Mouse (Mus musculus): ENCODE measurements around the gene Il27ra.

Gene Il27ra

DNA sequence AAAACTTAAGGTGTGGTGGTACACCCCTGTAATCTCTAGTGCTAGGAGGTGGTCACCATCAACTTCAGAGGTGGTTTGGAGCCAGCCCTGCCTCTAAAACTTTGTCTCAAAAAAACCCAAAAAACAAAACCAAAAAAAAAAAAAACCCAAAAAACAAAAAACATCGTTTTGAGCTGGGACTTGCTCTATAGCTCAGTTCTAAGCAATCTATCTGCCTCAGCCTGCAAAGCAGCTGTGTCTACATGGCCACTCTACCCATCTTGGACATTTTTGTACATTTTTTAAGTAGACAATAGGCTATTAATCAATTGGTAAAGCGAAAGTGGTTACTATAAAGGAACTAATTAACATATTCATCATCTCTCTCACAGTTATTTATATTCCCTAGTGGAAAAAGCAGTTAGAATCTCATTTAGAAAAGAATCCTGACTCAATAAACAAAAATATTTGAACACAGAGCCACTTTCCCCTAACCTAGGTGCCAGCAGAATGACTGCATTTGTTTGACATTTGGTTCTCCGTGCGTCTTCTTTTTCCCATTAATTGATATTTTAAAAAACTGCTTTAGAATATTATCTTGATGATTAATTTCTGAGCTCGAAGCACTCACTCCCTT lies 23.2 kb upstream of the Il27ra start:
- no peak for DNase-seq (ENCODE audit: low spot score)

DNA sequence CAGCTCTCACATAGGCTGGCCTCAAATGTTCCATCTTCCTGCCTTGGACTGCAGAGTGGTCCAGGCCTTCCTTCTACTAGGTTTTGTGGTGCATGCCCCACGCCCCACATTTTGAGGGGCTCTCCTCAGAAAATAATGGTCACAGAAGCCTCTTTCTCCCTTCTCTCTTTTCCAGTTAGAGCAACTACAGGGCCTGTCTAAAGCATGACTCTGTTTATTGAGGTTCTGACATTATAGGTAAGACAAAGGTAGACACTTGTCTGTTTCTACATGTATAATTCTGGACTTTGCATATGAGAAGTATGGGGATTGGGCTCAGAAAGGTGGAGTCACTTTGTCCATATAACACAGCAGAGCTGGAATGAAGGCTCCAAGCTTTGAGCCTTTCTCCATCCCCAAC lies 22.6 kb upstream of the Il27ra start, which contains the start of gene Gm10643:
Gm10643 (minus strand) TSS at position 101 of the 400 bp plus-strand sequence.
- DNase-seq (ENCODE audit: low spot score): no peak

DNA sequence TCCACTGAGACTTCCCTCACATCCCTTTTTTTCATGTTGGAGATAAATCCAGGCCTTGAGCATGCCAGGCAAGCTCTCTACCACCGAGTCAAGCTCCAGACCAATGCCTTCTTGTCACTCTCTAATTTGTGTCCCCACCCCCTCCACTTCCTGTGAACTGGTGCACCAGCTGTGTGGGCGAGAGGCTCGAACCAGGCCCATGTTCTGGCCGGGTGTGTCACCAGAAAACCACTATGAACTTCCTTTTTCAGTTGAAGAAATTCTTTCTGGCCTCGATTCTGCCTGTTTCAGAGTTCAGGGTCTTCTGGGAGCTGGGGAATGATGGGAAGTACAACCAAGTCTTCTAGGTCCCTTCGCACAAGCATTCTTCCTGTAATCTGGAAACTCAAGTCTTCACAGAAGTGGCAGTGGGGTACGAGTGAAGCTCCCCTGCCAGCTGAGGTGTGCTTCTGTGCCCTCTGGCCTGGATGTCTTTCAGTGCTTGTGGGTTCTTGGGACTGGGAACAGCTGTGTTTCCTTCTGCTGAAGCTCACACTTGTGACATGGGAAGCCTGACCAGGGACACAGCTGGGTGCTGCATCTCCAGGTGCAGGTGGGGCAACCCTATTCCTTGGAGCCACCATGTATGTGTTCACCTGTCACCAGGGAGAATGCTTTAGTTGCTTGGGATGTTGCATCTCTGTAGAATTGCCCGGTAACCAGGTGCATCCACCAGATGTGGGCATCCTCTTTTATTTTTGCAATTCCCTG lies 21.6 kb upstream of the Il27ra start:
- no peak for DNase-seq (ENCODE audit: low spot score)

DNA sequence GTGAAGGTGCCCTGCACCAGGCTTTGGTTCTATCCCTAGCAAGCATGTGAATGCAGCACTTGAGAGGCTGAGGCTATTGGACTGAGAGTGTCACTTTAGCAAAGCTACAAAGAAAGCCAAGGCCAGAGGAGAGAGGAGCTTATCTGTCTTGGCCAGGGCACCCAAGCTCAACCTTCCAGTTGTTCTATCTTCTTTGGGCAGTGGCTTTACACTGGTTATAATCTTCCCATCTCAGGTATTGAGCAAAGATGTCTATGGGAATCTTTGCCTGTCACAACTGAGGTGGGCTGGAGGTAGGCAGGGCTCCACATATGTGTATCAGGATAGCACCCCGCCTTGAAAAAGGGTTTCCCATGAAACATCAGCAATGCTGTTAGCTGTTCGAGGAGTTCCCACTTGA lies 17.9 kb upstream of the Il27ra start:
- DNase-seq (ENCODE audit: low spot score): no peak

DNA sequence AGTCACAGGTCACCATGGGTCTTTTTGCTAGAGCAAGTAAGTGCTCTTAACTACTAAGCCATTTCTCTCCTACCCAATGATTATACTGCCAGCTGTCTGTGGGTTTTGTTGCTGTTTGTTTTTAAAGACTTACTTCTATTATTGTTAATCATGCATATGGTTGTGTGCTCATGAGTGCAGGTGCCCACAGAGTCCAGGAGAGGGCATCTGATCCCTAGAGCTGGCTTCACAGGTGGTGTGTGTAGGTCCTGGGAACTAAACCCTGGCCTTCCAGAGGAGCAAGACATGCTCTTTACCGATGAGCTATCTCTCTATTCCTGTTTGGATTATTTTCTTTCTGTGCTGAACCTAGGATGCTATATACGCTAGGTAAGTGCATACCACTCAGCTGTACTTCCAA lies 16.8 kb upstream of the Il27ra start:
- no peak for DNase-seq (ENCODE audit: low spot score)

DNA sequence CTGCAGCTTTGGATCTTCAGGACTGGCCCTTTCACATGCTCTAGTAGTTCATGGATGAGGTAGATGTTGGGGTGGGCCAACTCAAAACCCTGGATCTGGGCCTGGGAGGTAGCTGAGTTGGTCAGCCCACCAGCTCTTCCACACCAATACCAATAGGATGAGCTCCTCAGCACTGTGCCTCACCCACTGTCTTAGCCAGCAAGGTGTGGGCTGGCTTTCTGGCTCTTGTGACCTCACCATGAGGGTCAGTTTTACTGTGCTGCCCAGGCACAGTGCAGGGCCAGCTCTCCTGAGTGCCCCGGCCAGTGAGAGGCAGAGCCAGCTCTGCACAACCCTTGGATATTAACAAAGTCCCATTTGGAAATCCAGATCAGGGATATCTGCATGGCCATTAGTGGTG lies 15.4 kb upstream of the Il27ra start:
- DNase-seq (ENCODE audit: low spot score): no peak

DNA sequence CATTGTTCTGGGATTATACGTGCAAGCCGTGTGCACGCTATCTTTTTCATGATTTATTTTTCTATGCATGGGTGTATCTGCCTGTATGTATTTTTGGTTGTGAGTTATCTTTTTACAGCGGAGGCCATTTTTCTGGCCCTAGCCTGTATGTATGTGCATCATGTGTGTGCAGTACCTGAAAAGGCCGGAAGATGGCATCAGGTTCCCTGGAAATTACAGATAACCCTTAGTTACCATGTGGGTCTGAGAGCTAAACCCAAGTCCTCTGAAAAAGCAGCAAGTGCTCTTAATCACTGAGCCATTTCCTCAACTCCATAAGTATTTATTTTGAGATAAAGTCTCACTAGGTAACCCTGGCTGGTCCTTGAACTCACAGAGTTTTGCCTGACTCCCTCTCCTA lies 10.8 kb upstream of the Il27ra start:
- no peak for DNase-seq (ENCODE audit: low spot score)

DNA sequence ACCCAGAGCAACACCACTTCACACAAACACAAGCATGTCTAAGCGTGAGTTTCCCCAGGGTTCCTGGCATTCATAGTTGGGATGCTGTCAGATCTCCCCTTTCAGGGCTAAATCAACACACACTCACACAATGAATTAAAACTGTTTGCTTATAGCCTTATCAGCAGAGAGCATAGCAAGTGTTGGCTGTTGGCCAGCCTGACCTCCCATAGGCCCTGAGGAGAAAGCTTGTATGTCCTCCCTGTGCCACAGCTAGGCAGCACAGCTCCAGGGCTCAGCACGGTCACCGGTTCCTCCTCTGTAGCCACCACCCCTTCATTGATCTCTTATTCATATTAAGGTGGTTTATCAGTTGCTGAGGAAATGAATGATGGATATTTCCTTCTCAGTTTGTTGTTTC lies 10.4 kb upstream of the Il27ra start:
- no peak for DNase-seq (ENCODE audit: low spot score)

DNA sequence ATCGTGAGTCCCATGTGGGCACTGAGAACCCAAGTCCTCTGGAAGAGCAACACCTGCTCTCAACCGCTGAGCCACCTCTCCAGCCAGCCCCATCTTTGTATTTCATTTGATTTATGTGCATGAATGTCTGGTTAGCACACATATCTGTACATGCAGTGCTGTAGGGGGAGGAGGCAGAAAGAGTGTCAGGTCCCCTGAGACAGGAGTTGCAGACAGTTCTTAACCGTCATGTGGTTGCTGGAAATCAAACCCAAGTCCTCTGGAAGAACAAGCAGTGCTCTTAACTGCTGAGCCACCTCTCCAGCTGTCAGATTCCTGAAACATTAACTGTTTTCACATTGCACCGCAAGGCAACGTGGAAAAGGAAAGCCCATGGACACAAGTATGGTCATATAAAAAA lies 5.8 kb upstream of the Il27ra start:
- DNase-seq (ENCODE audit: low spot score): no peak

DNA sequence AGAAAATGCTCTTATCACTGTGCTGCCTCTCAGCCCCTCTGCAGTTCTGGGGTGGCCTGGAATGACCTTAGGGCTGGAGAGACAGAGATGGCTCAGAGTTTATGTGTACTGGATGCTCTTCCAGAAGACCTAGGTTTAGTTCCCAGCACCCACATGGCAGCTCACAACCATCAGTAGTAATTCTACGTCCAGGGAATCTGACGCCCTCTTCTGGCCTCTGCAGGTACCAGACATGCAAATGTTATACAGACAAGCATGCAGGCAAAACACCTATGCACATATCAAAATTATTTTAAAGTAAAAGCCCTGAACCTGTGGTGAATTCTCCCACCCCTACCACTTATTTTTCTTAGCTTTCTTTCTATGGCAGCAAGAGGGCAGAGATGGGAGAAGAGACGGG lies 4.1 kb upstream of the Il27ra start:
- no peak for DNase-seq (ENCODE audit: low spot score)

DNA sequence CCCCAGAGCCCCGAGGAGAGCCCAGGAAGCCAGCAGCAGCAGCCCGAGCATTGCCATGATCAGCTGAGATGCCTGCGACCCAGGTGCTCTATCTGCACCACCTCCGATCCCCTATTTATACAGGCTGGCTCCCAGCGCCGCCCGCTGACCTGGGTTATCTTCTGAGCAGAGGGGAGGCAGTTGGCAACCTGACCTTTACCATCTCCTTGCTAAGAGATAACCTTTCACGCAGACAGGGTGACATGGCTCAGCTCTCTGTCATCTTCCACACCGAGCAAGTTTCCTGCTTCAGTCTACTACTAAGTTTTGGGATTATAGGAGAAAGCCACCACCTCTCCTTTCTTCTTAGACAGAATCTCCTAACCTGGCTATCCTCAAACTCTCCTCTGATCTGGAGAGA lies 2.5 kb upstream of the Il27ra start, which contains the start of gene Rln3:
Rln3 (minus strand) TSS at position 101 of the 400 bp plus-strand sequence.
- DNase-seq (ENCODE audit: low spot score): no peak

DNA sequence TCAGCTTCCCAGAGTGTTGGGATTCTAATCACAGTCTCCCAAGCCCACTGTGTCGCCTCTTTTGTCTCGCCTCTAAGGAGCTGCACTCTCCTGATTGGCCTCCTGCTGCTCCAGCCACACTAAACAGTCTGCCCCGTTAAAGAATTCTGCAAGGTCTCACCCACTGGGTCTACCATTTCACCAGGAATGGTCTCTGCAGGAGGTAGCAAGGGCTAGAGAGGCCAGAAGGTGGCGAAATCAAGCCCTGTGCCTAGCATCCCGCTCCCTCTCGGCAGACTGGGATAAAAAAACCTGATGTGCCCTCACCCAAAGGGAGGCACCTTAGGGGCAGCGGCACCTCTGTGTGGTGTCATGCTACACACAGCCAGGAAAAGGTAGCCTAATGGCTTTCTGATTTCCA lies 1.7 kb upstream of the Il27ra start:
- DNase-seq (ENCODE audit: low spot score): no peak

DNA sequence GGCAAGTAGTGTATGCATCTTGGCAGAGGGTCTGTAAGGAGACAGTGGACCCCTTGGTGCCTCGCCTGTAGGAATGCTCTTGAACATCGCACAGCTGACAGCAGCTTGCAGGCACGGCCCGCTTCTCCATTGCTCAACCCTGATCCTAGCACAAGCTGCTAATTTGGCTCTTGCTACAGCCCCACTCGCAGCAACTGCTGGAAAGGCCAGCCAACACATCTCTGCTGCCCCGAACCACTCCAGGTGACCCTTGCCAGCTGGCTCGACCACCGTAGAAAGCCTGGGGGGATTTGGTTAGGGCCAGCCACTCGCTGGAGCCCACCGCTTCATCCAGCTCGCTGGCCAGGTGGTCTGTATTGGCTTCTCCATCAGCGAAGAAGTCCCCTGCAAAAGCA lies 556 bp upstream of the Il27ra start:
- no peak for DNase-seq (ENCODE audit: low spot score)

DNA sequence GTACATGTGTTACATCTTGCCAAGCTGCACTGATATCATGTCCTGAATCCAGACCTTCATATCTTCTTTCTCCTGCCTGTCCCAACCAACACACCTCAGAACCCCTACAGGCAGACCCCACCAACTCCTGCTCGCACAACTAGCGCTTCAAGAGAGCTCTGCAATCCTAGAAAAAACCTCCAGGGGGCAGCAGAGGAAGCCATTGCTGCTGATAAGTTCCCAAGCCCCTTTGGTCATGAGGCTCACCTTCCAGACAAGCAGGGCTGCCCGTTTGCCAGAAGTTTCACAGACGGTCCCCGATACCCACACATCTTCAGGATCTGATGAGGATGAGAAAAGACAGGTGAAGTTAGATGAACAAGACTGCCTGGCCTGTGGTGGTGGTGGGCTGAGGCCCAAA lies 3.3 kb downstream of the Il27ra start:
- peak; percentile 56 for DNase-seq (ENCODE audit: low spot score)

DNA sequence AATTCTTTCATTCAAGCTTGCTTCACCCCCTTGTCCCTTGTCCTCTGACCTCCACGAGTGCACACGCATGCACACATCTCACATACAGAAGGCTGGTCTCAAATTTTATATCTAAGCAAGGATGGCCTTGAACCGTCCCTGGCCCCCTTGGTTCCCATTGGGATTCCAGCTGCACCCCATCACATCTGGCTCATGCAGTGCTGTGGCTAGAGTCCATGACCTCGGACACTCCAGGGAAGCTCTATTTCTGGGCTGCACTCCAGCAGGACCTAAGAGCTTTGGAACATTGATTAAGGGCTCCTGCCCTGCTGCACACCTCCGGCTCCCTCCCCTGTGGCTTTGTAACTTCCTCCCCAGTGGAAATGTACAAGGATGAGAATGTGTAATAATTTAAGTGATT lies 4.4 kb downstream of the Il27ra start:
- DNase-seq (ENCODE audit: low spot score): peak; percentile 31

DNA sequence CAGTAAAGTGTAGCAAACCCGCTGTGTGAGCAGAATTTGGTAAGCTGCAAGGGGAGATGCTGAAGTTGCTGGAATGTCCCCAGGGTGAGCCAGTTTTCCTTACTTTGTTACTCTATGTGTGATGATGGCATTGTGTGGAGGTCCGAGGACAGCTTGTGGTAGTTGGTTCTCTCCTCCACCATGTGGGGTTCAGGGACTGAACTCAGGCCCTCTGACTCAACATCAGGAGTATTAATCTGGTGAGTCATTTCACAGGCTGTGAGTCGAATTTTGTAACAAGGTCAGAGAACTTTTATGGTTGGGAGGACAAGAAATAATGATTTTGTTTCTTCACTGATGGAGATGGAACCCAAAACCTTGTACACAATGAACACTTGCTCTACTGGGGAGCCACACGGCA lies 9.6 kb downstream of the Il27ra start:
- DNase-seq (ENCODE audit: low spot score): no peak

DNA sequence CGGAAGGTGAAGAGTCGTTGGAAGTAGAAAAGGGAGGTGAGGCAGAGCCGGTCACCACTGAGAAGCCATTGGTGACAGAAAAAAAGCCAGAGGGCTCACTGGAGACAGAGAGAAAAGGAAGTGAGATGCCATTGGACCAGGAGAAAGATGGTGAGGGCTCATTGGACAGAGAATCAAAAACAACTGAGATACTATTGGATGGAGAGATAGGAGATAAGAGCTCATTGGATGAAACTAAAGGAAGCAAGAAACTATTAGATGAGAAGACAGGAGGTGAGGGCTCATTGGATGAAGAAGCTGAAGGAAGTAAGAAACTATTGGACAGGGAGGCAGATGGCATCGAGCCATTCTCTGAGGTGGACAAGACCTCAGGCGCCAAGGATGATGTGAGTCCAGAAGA lies 13.1 kb downstream of the Il27ra start:
- no peak for DNase-seq (ENCODE audit: low spot score)

DNA sequence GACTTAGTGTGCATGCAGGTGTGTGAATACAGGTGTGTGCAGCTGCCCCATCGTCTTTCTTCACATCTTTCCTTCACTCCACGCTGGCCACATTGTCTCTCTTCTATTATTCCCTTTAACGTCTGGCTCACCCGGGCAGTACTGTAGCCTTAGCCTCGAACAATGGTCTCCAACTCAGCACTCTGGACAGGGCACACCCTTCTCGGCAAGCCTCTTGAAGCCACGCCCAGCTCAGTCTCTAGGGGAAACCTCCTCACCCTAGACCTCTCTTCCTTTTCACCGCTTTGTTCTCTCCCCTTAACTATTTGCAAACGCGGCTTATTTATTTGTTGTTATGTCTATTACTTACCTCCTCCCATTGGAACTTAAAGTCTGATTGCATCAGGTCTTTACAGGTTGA lies 14.9 kb downstream of the Il27ra start:
- no peak for DNase-seq (ENCODE audit: low spot score)

DNA sequence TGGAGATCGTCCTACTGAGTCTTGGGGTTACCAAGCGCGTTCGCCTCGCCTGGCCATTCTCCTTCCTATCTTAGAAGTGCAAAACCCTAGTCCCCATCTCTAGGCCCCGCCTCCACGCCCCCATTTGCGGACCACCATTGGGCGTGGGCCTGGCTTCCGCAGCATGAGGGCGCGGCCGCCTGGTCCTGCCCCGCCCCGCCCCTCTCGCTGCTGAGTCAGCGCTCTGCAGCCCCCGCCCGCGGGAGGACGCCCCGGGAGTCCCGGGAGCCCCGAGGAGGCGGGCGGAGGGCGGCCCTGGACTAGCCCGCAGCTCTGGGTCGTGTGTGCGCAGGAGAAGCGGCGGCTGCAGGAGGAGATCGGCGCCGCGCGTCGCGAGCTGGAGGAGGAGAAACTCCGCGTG lies 16.5 kb downstream of the Il27ra start:
- DNase-seq (ENCODE audit: low spot score): peak; percentile 57

DNA sequence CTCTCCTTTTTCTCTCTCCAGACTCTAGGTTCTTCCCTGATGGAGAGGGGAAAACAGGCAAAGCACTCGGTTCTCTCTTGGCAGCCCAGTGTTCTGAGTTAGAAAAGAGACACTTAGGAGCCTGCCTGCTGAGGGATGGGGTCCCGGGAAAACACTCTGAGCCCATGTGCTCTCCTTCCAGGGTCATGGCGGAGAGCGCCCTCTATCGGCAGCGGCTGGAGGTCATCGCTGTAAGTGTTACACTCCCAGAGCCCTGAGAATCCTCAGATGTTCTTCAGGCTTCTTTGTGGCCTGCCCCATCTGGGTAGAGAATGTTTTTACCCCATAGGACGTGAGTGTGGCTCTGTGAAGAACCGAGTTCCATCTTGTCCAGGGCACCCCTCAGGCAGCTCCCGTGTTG lies 18.2 kb downstream of the Il27ra start:
- peak; percentile 62 for DNase-seq (ENCODE audit: low spot score)

DNA sequence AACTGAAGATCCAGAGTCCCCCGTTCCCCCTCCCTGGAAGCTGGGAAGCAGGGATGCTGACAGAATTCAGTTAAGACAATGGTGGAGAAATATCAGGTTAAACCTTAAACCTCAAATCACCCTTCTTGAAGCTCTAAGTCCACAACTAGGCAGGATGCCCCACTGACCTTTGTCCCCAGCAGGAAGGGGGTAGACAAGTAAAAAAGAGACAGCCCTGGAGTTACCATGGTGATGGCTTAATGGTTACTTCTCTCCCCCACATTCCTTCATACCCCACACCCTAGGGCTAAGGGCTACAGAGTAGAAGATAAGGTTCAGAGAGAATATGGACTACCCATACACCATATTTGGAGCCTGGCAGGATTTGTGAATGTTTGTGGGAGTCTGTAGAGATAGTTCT lies 18.8 kb downstream of the Il27ra start:
- no peak for DNase-seq (ENCODE audit: low spot score)

DNA sequence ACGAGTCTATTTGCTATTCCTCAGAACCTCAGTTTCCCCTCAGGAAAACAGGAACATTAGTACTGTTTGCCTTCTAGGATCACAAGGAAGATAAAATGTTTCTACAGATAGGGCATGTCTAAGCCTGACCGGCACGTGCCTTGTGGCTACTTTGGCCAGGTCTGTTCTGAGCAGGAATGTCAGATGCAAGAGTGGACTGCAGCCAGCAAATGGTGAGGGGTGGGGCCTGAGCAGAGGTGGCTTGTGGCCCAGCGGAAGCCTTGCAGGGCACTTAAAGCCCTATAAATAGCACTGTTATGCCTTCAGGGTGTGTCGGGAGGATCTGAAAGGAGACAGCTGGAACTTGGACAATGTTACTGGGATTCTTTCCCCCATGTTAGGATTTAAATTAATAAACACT lies 19.3 kb downstream of the Il27ra start:
- DNase-seq (ENCODE audit: low spot score): no peak

DNA sequence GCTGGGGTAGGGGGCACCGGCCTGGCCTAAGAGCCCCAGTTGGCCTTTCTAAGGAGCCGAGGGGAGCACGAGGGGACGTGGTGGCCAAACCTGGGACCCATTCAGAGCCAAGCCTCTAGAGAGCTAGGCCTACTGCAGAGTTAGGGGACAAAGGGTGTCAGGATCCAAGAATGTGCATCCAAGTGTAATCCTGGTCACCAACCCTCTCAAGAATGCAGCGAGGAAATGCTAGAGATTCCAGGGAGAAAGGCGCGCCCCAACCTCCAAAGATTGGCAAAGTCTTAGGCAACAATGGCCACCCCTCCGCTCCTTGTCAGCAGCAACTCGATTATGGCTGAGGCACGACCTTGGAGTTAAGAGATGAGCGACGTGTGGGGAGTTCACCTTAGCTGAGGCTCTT lies 20.8 kb downstream of the Il27ra start:
- no peak for DNase-seq (ENCODE audit: low spot score)

DNA sequence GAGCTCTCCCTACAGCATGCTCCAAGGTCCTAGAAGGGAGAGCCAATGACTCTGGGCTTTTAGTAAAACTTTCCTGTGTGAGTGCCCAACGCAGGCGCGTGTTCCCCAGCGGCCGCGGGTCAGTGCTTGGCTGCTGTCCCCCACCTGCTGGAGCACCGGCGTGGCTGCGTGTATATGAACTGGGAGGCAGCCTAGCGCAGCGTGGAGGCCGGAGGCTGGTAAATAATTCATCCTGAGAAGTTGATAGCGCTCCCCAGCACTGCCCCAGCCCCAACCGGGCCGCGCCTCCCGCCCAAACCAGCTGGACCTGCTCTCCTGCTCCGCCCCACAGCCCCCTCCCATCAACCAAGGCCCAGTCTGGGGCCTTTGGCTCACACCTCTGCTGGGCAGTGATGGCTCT lies 21.3 kb downstream of the Il27ra start, which contains the start of gene Palm3:
Palm3 (plus strand) TSS at position 376 of the 400 bp plus-strand sequence.
- no peak for DNase-seq (ENCODE audit: low spot score)

All from ovary, postnatal 36 days (tissue).